Mouse (Mus musculus): Measurements from ENCODE around the gene Pym1.

Pym1 gene

GRCm38 (mm10) chr10:128804271-128805091 is 56.8 kb downstream of the Pym1 start, which contains the start of gene Tmem198b:
TSS of gene Tmem198b (minus strand) at chr10:128804370.
- peak; percentile 58 to 73 for DNase-seq (ENCODE audit: low spot score in 2 of 2)

- DNase-seq (ENCODE audit: low spot score in 2 of 2): peak; percentile 95 to 97
These were observed 57.7 kb downstream of the Pym1 start for GRCm38 (mm10) chr10:128805092-128806000.

DNA sequence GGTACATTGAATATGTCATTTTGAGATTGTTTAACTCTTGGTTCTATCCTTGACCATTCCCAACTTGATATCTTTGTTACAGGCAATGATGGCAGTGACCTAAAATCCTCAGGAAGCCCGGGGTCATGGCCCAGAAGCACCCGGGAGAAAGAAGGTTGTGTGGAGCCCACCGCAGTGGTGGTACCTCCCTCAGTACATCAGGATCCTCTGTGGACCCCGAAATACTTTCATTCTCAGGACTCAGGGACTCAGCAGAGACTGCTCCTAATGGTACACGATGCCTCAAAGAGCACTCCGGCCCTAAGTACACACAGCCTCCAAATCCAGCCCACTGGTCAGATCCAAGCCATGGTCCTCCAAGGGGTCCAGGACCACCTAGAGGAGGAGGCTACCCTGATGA is 58.4 kb downstream of the Pym1 start:
- peak in 1 of 2 experiments; percentile 47 for DNase-seq (ENCODE audit: low spot score in 2 of 2)

GRCm38 (mm10) chr10:128807018-128807417 is 59.3 kb downstream of the Pym1 start:
- DNase-seq (ENCODE audit: low spot score in 2 of 2): peak in 1 of 2 experiments; percentile 49

Data from urinary bladder, postnatal 4 days (tissue).